Mouse (Mus musculus): ENCODE data around the gene Ndufa4l2. TPM values are rescaled to one million over a fixed set of nuclear protein-coding genes. Genes with fewer than 3 reads are reported as not detected.

Gene Ndufa4l2
- polyA plus RNA-seq, 1 experiment from 2014 or later, result 7.7 TPM

DNA sequence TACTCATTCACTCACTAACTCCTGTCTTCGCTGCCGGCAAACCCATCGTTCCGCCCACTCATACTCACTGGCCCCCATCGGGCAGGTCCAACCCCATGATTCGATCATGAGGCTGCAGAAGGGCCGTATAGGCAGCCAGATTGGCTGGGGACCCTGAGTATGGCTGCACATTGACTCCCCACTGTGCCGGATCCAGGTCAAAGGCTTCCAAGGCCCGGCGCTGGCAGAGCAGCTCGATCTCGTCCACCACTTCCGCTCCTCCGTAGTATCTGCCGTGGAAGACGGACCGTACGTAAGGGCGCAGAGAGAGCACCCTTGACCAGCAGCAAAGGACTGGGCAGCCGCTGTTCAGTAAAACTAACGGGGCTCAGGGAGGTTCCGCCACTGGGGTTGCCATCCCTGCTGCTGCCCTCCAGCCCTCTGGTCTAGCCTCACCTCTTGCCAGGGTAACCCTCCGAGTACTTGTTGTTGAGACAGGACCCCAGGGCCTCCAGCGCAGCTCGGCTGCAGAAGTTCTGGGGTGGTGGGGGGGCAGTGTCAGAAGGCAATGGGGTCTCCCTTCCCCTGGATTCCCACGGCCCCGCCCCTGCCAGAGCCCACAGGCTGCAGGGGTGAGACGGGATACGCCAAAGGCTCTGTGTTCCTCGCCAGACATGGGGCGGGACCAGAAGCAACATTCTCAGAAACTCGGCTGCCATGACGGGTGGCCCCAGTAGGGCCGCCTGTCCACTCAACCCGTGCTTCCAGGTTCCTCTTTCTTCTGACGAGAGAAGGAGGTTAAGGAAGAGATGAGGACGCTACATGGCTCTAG lies 5.3 kb downstream of the Ndufa4l2 start:
- Histone ChIP-seq H3K27me3 (peaks cover 49% of the 10 kb centered on the region), H3K4me2 (replicated peaks) (no peak overlapping the region; the same call in 1 of the 2 replicates), H3K4me1 (peaks cover 54% of the 10 kb centered on the region), H3K4me3 (no peak overlapping the region), H3K27ac (no peak overlapping the region), H3K36me3 (peaks cover 18% of the 10 kb centered on the region; the same call in 1 of the 2 replicates), H3K9me3 (replicated peaks) (no peaks in the 10 kb centered on the region), H3K9ac (no peak overlapping the region)
- 93% methylated on average over 37 of the region's 37 CpGs for WGBS
- no peak for ATAC-seq (ENCODE audit: low FRiP score)

GRCm38 (mm10) chr10:127520714-127521357 lies 6.1 kb downstream of the Ndufa4l2 start:
- peaks cover 54% of the 10 kb centered on the region for H3K4me1 ChIP-seq
- no peaks in the 10 kb centered on the region for H3K9me3 ChIP-seq (replicated peaks)
- ATAC-seq (ENCODE audit: low FRiP score), result no peak
- H3K4me3 ChIP-seq, result peak overlapping the region; percentile 45; the same call in 1 of the 2 replicates
- 81% methylated on average over 20 of the region's 20 CpGs for WGBS
- H3K27me3 ChIP-seq, result peaks cover 49% of the 10 kb centered on the region
- H3K27ac ChIP-seq, result no peak overlapping the region
- H3K9ac ChIP-seq, result no peak overlapping the region; the same call in 1 of the 2 replicates
- peak overlapping the region; percentile 74; the same call in 1 of the 2 replicates for H3K4me2 ChIP-seq (replicated peaks)
- H3K36me3 ChIP-seq, result peaks cover 18% of the 10 kb centered on the region; the same call in 1 of the 2 replicates

DNA sequence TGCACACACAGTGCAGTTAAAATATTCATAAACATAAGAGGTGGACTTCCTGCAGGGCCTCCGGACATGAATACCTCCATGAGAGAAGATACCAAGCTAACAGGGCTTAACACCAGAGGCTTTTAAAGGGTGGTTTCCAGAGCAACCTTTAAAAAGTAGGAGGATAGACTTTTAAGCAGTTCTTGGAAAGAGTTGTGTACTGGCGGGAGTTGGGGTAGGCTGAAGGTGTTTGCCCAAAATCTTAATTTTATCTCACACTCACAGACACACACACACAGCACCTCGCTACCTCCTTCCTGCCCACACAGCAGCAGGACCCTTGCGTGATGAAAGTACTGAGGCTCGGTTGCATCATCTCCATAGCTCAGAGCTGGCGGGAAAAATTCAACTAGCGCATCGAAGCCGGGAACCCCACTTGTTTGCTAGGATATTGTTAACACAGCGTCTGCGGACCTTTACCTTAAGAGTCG lies 6.9 kb downstream of the Ndufa4l2 start:
- peak overlapping the region; percentile 52 for H3K9ac ChIP-seq
- 11% methylated on average over 12 of the region's 12 CpGs for WGBS
- no peak overlapping the region for H3K27ac ChIP-seq
- H3K4me1 ChIP-seq, result peaks cover 54% of the 10 kb centered on the region
- peaks cover 18% of the 10 kb centered on the region; the same call in 1 of the 2 replicates for H3K36me3 ChIP-seq
- peak overlapping the region; percentile 74 for H3K4me2 ChIP-seq (replicated peaks)
- peaks cover 50% of the 10 kb centered on the region for H3K27me3 ChIP-seq
- peak overlapping the region; percentile 45 for H3K4me3 ChIP-seq
- ATAC-seq (ENCODE audit: low FRiP score), result no peak
- H3K9me3 ChIP-seq (replicated peaks), result no peaks in the 10 kb centered on the region

- H3K4me2 ChIP-seq (replicated peaks), result peak within 1 kb of the TSS; percentile 74
- H3K27ac ChIP-seq, result no peak within 1 kb of the TSS
- WGBS, result under 1% methylated on average over 21 of the region's 21 CpGs
- H3K9me3 ChIP-seq (replicated peaks), result no peaks in the 10 kb centered on the region
- H3K27me3 ChIP-seq, result peaks cover 55% of the 10 kb centered on the region
- H3K36me3 ChIP-seq, result peaks cover 18% of the 10 kb centered on the region; the same call in 1 of the 2 replicates
- H3K4me3 ChIP-seq, result peak within 1 kb of the TSS; percentile 45
- peaks cover 54% of the 10 kb centered on the region for H3K4me1 ChIP-seq
- ATAC-seq (ENCODE audit: low FRiP score), result peak; percentile 46
- peak within 1 kb of the TSS; percentile 52 for H3K9ac ChIP-seq
These were observed 7.4 kb downstream of the Ndufa4l2 start, which contains the start of gene Shmt2 for GRCm38 (mm10) chr10:127522088-127522581. Gene Shmt2, minus strand, starts transcription at chr10:127522444.

DNA sequence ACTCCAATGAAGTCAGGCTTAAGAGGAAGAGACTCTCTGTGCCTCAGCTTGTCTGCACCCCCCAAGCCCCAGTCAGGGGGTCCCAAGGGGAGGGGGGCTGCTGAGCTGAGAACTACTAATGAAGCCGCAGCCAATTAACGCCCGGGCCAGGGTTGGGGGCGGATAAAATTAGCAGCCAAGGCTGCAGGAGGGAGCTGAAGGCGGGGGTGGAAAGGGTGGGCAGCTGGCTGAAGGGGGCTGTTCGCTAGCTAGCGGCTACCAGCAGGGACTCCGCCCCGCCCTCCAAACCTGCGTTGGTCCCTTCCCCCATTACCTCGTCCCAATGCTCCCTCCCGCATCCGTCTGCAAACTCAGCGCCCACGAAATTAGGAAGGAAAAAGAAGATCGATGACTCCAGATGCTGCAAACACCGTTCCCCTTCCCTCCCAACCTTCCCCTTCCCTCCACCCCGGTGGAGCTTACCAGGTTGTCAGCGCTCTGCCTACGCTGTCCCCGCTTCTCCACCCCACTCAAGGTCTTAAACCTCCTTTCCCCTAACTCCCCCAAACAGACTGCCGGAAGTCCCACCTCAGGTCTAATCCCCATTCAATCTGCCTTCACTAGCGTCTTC lies 10.0 kb downstream of the Ndufa4l2 start:
- 0 out of 2 replicates have a peak, but pooled peaks have one; percentile 11 for ATAC-seq (ENCODE audit: low FRiP score)
- peak overlapping the region; percentile 82 for H3K4me2 ChIP-seq (replicated peaks)
- peaks cover 73% of the 10 kb centered on the region for H3K4me1 ChIP-seq
- H3K36me3 ChIP-seq, result 0 out of 2 replicates have a peak, but pooled peaks cover 3% of the 10 kb centered on the region
- no peak overlapping the region for H3K4me3 ChIP-seq
- H3K27ac ChIP-seq, result peak overlapping the region; percentile 60
- 0 out of 2 replicates have a peak overlapping the region, but pooled peaks have one; percentile 6 for H3K9ac ChIP-seq
- WGBS, result 3% methylated on average over 23 of the region's 23 CpGs
- peaks cover 64% of the 10 kb centered on the region for H3K27me3 ChIP-seq
- H3K9me3 ChIP-seq (replicated peaks), result no peaks in the 10 kb centered on the region

- Histone ChIP-seq H3K27ac (peak overlapping the region; percentile 88; the same call in 1 of the 2 replicates), H3K4me1 (peaks cover 77% of the 10 kb centered on the region), H3K9me3 (replicated peaks) (no peaks in the 10 kb centered on the region), H3K27me3 (peaks cover 77% of the 10 kb centered on the region), H3K9ac (peak overlapping the region; percentile 50), H3K4me3 (peak overlapping the region; percentile 57), H3K4me2 (replicated peaks) (peak overlapping the region; percentile 82), H3K36me3 (no peaks in the 10 kb centered on the region)
- WGBS, result 3% methylated on average over 26 of the region's 26 CpGs
- no peak for ATAC-seq (ENCODE audit: low FRiP score)
These were observed 11.3 kb downstream of the Ndufa4l2 start for GRCm38 (mm10) chr10:127526048-127526447.

- Histone ChIP-seq H3K4me1 (peaks cover 78% of the 10 kb centered on the region), H3K4me2 (replicated peaks) (peak overlapping the region; percentile 82), H3K27ac (peak overlapping the region; percentile 88), H3K27me3 (peaks cover 84% of the 10 kb centered on the region), H3K9me3 (replicated peaks) (no peaks in the 10 kb centered on the region), H3K9ac (peak overlapping the region; percentile 50), H3K36me3 (no peaks in the 10 kb centered on the region), H3K4me3 (peak overlapping the region; percentile 57)
- WGBS, result under 1% methylated on average over 26 of the region's 26 CpGs
- ATAC-seq (ENCODE audit: low FRiP score), result no peak
These were observed 11.9 kb downstream of the Ndufa4l2 start for GRCm38 (mm10) chr10:127526681-127527080.

GRCm38 (mm10) chr10:127527481-127527880 lies 12.7 kb downstream of the Ndufa4l2 start:
- Histone ChIP-seq H3K9ac (peak overlapping the region; percentile 50), H3K9me3 (replicated peaks) (no peaks in the 10 kb centered on the region), H3K27me3 (peaks cover 92% of the 10 kb centered on the region), H3K36me3 (no peaks in the 10 kb centered on the region), H3K4me1 (peaks cover 82% of the 10 kb centered on the region), H3K4me2 (replicated peaks) (peak overlapping the region; percentile 82), H3K4me3 (peak overlapping the region; percentile 57), H3K27ac (peak overlapping the region; percentile 88)
- ATAC-seq (ENCODE audit: low FRiP score), result peak; percentile 46
- WGBS, result 2% methylated on average over 17 of the region's 17 CpGs

GRCm38 (mm10) chr10:127530945-127531344 lies 16.2 kb downstream of the Ndufa4l2 start:
- Histone ChIP-seq H3K27me3 (peaks cover 100% of the 10 kb centered on the region), H3K4me3 (peak overlapping the region; percentile 57), H3K36me3 (no peaks in the 10 kb centered on the region), H3K4me2 (replicated peaks) (peak overlapping the region; percentile 82), H3K9ac (peak overlapping the region; percentile 62), H3K27ac (peak overlapping the region; percentile 88), H3K4me1 (peaks cover 95% of the 10 kb centered on the region), H3K9me3 (replicated peaks) (no peaks in the 10 kb centered on the region)
- 0 out of 2 replicates have a peak, but pooled peaks have one; percentile 15 for ATAC-seq (ENCODE audit: low FRiP score)
- 1% methylated on average over 18 of the region's 25 CpGs for whole genome bisulfite sequencing

GRCm38 (mm10) chr10:127531548-127531947 lies 16.8 kb downstream of the Ndufa4l2 start:
- Histone ChIP-seq H3K4me3 (peak overlapping the region; percentile 57), H3K27ac (peak overlapping the region; percentile 88), H3K27me3 (peaks cover 100% of the 10 kb centered on the region), H3K36me3 (no peaks in the 10 kb centered on the region), H3K9me3 (replicated peaks) (no peaks in the 10 kb centered on the region), H3K9ac (peak overlapping the region; percentile 62; the same call in 1 of the 2 replicates), H3K4me2 (replicated peaks) (peak overlapping the region; percentile 82), H3K4me1 (peaks cover 95% of the 10 kb centered on the region)
- 0% methylated on average over 4 of the region's 4 CpGs for WGBS
- ATAC-seq (ENCODE audit: low FRiP score), result no peak

- H3K4me1 ChIP-seq, result peaks cover 79% of the 10 kb centered on the region
- no peaks in the 10 kb centered on the region for H3K9me3 ChIP-seq (replicated peaks)
- peak within 1 kb of the TSS; percentile 88 for H3K27ac ChIP-seq
- H3K4me2 ChIP-seq (replicated peaks), result peak within 1 kb of the TSS; percentile 82
- ATAC-seq (ENCODE audit: low FRiP score), result no peak
- WGBS, result under 1% methylated on average over 49 of the region's 78 CpGs
- H3K36me3 ChIP-seq, result peaks cover 9% of the 10 kb centered on the region
- H3K27me3 ChIP-seq, result peaks cover 78% of the 10 kb centered on the region
- peak within 1 kb of the TSS; percentile 81 for H3K9ac ChIP-seq
- peak within 1 kb of the TSS; percentile 57 for H3K4me3 ChIP-seq
These were observed 19.5 kb downstream of the Ndufa4l2 start, which contains the start of gene Nxph4 for GRCm38 (mm10) chr10:127534036-127534928. Gene Nxph4, minus strand, starts transcription at chr10:127534559.

Data from hindbrain, embryonic 12.5 days (tissue).